Mouse (Mus musculus) C2C12 (cell line): Measurements from ENCODE around the gene Abhd17a.

Experiments
- CEBPB ChIP-seq: IDR thresholded peaks from one replicate; pipeline ENCODE4 v1.6.1; 2011; ENCODE audit warnings: low read depth, mild to moderate bottlenecking, control low read depth, moderate library complexity
- CTCF ChIP-seq: IDR thresholded peaks from one replicate; pipeline ENCODE4 v1.5.1; 2011; ENCODE audit not compliant: control insufficient read depth, insufficient read depth, insufficient read length
- MAX ChIP-seq: IDR thresholded peaks from one replicate; pipeline ENCODE4 v1.6.1; 2011; ENCODE audit warnings: mild to moderate bottlenecking, control low read depth
- MYOD1 ChIP-seq: IDR thresholded peaks from one replicate; pipeline ENCODE4 v1.6.1; 2011; ENCODE audit warnings: low read depth; ENCODE audit not compliant: control insufficient read depth, insufficient read length
- MYOG ChIP-seq: IDR thresholded peaks from one replicate; pipeline ENCODE4 v1.6.1; 2011; ENCODE audit not compliant: control insufficient read depth, insufficient read length; ENCODE audit errors: extremely low read depth
- USF1 ChIP-seq: IDR thresholded peaks from one replicate; pipeline ENCODE4 v1.6.1; 2011; ENCODE audit warnings: low read depth, mild to moderate bottlenecking, control low read depth, moderate library complexity

DNA sequence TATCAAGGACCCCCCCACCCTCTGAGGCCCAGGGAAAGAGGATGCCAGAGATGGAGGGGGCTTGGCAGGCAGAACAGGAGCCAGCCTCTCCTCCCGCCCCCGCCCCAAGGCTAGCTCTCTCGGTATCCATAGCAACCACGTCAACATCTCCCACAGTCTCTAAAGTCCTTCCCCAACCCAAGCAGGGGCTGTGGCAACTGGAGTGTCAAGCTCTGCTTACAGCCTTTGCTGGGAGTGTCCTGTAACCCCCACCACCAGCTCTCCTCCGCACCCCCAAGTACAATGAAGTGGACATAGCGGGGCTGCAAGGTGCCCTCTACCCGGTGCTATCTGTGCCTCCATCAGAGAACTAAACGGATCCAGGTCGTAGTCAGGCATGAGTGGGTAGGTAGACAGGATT, 16.2 kb downstream of the Abhd17a start:
- TF ChIP-seq CTCF = no peak
- TF ChIP-seq MYOG = no peak
- TF ChIP-seq USF1 = no peak
- no peak for TF ChIP-seq MAX
- TF ChIP-seq MYOD1 = no peak
- TF ChIP-seq CEBPB = no peak
